ENCODE assay signal across 11 mouse cellular contexts in genomic region chr13:55177903-55178496, GRCm38 (mm10). TPM values are rescaled to one million over a fixed set of nuclear protein-coding genes. Genes with fewer than 3 reads are reported as not detected.
DNase-seq lines count a peak whose midpoint lies in the region; ATAC-seq and TF ChIP-seq lines count a peak whose summit lies in the region.
"Had no signal": no experiment of that assay in that cellular context is flagged by ENCODE, and none has a peak within 500 bp of the region (broad histone marks: within the 10 kb centered on the region; RNA-seq: fewer than 3 reads in every experiment).

No protein-coding gene starts in this region.

- no peak for TF ChIP-seq POLR2A in heart, adult 2 months (IDR thresholded peaks at IDR 0.05; ENCODE audit: insufficient read depth, low read depth, low read length)
- no peak for TF ChIP-seq POLR2A in cortical plate, adult 2 months (IDR thresholded peaks at IDR 0.05; ENCODE audit: extremely low read depth, insufficient read depth, low read length)

- intact Hi-C loops in heart, adult 2 months (cut with DNase I): loop anchor here (1.0 to 2.0 kb wide), 3 partner anchors 42 to 379 kb away; partner anchors contain the start of gene Zfp346

- no peaks in the 10 kb centered on the region for H3K9me3 ChIP-seq in heart, embryonic 10.5 days
- no peaks in the 10 kb centered on the region for H3K9me3 ChIP-seq in lung, postnatal 0 days (ENCODE audit: low read length)
- no peaks in the 10 kb centered on the region for H3K9me3 ChIP-seq in midbrain, embryonic 15.5 days

- peak; percentile 57 to 66 for DNase-seq in heart, adult 2 months
- DNase-seq in heart, embryonic 10.5 days (ENCODE audit: low spot score): no peak
- DNase-seq in lung, postnatal 0 days (ENCODE audit: low spot score): no peak
- DNase-seq in lung, postnatal 36 days: no peak
- no peak for DNase-seq in frontal cortex, postnatal 25 days (ENCODE audit: low spot score in 2 of 2)
- no peak for DNase-seq in thymus, adult 18-20 months

- no peaks in the 10 kb centered on the region; the same call in 1 of the 2 replicates for H3K4me1 ChIP-seq in heart, adult 2 months (ENCODE audit: control insufficient read depth, insufficient read depth, low read length)
- peaks cover 6% of the 10 kb centered on the region; the same call in 1 of the 2 replicates for H3K4me1 ChIP-seq in heart, embryonic 10.5 days
- H3K4me1 ChIP-seq in lung, postnatal 0 days (ENCODE audit: insufficient read depth, low read depth, low read length): no peaks in the 10 kb centered on the region
- H3K4me1 ChIP-seq in cortical plate, adult 2 months (ENCODE audit: control insufficient read depth, insufficient read depth, low read length): no peaks in the 10 kb centered on the region
- H3K4me1 ChIP-seq in midbrain, embryonic 15.5 days: peaks cover 10% of the 10 kb centered on the region

- no peaks in the 10 kb centered on the region for H3K36me3 ChIP-seq in heart, adult 2 months (ENCODE audit: control insufficient read depth, insufficient read depth, low read length)
- H3K36me3 ChIP-seq in heart, embryonic 10.5 days: no peaks in the 10 kb centered on the region
- no peaks in the 10 kb centered on the region for H3K36me3 ChIP-seq in lung, postnatal 0 days (ENCODE audit: insufficient read depth, low read length)
- H3K36me3 ChIP-seq in midbrain, embryonic 15.5 days (replicated peaks): no peaks in the 10 kb centered on the region

- TF ChIP-seq CTCF in heart, adult 2 months (IDR thresholded peaks at IDR 0.05): peak; percentile 63
- peak; percentile 66 for TF ChIP-seq CTCF in lung, postnatal 0 days (IDR thresholded peaks at IDR 0.05)
- TF ChIP-seq CTCF in cortical plate, adult 2 months (IDR thresholded peaks at IDR 0.05; ENCODE audit: extremely low read depth, insufficient read depth, low read length): 0 out of 2 replicates have a peak, but pooled peaks have one; percentile 22

- 60% methylated on average over 4 of the region's 4 CpGs for WGBS in heart, adult 2 months
- 66% methylated on average over 4 of the region's 4 CpGs for WGBS in heart, embryonic 10.5 days
- 60% methylated on average over 4 of the region's 4 CpGs for WGBS in lung, postnatal 0 days
- 65% methylated on average over 4 of the region's 4 CpGs for WGBS in midbrain, embryonic 15.5 days

- TF ChIP-seq EP300 in heart, adult 2 months (IDR thresholded peaks at IDR 0.05; ENCODE audit: insufficient read depth, low read depth, low read length): no peak
- TF ChIP-seq EP300 in lung, postnatal 0 days (IDR thresholded peaks at IDR 0.05): no peak

- H3K27ac ChIP-seq in heart, adult 2 months: peak overlapping the region; percentile 28; the same call in 1 of the 2 replicates
- no peak overlapping the region for H3K27ac ChIP-seq in heart, embryonic 10.5 days
- no peak overlapping the region for H3K27ac ChIP-seq in lung, postnatal 0 days (ENCODE audit: low read length)
- H3K27ac ChIP-seq in cortical plate, adult 2 months (ENCODE audit: insufficient read depth, low read length): no peak overlapping the region
- 0 out of 2 replicates have a peak overlapping the region, but pooled peaks have one; percentile 4 for H3K27ac ChIP-seq in midbrain, embryonic 15.5 days

- H3K4me2 ChIP-seq in lung, postnatal 0 days (replicated peaks; ENCODE audit: low read depth, low read length): no peak overlapping the region
- no peak overlapping the region for H3K4me2 ChIP-seq in midbrain, embryonic 15.5 days

- no peak overlapping the region for H3K4me3 ChIP-seq in heart, adult 2 months
- H3K4me3 ChIP-seq in heart, embryonic 10.5 days: no peak overlapping the region
- H3K4me3 ChIP-seq in lung, postnatal 0 days (ENCODE audit: low read depth, low read length): no peak overlapping the region
- H3K4me3 ChIP-seq in cortical plate, adult 2 months (ENCODE audit: insufficient read depth, low read length): no peak overlapping the region
- H3K4me3 ChIP-seq in midbrain, embryonic 15.5 days: no peak overlapping the region

- no peaks in the 10 kb centered on the region for H3K79me2 ChIP-seq in heart, adult 2 months (replicated peaks; ENCODE audit: control insufficient read depth, insufficient read depth, low read length)

- no peak for ATAC-seq in lung, postnatal 0 days
- no peak for ATAC-seq in midbrain, embryonic 15.5 days (replicated peaks)

- H3K9ac ChIP-seq in heart, adult 2 months (ENCODE audit: low read depth, low read length): no peak overlapping the region
- no peak overlapping the region for H3K9ac ChIP-seq in lung, postnatal 0 days (replicated peaks; ENCODE audit: low read depth)
- H3K9ac ChIP-seq in midbrain, embryonic 15.5 days: no peak overlapping the region

- no peaks in the 10 kb centered on the region for H3K27me3 ChIP-seq in heart, adult 2 months (ENCODE audit: control insufficient read depth, insufficient read depth, low read length)
- H3K27me3 ChIP-seq in heart, embryonic 10.5 days (ENCODE audit: insufficient read depth, poor library complexity, severe bottlenecking): 0 out of 2 replicates have a peak, but pooled peaks cover 5% of the 10 kb centered on the region
- H3K27me3 ChIP-seq in lung, postnatal 0 days (replicated peaks; ENCODE audit: insufficient read depth, low read length): no peaks in the 10 kb centered on the region
- no peaks in the 10 kb centered on the region for H3K27me3 ChIP-seq in midbrain, embryonic 15.5 days (replicated peaks)

RNA-seq across cellular contexts. Expression of gene Fgfr4, which starts 25.6 kb away (rescaled TPM):
- total RNA-seq in heart, adult 2 months (2021): under 1 TPM; 0.07 to 0.21 TPM
- polyA plus RNA-seq in heart, adult 2 months (2012; rRNA removed): 0.21 and 0.70 TPM in 2 replicates
- polyA plus RNA-seq in heart, embryonic 10.5 days (2016; fragmentation: Nextera tagmentation; extraction: Ambion mirVana): 0.46 and 3.5 TPM in 2 replicates
- 18.9 and 19.3 TPM in 2 replicates for polyA plus RNA-seq in lung, postnatal 0 days (2015; fragmentation: Nextera tagmentation; extraction: Ambion mirVana)
- polyA plus RNA-seq in cortical plate, adult 2 months (2012; rRNA removed): 0.08 and 0.10 TPM in 2 replicates
- 0.37 and 0.50 TPM in 2 replicates for polyA plus RNA-seq in midbrain, embryonic 15.5 days (2015; fragmentation: Nextera tagmentation; extraction: Ambion mirVana)

RNA-seq across cellular contexts. Expression of gene Nsd1, which starts 31.6 kb away (rescaled TPM):
- total RNA-seq in heart, adult 2 months (2021): 10 to 100 TPM; 52.5 to 55.8 TPM
- polyA plus RNA-seq in heart, adult 2 months (2012; rRNA removed): 11.0 and 18.4 TPM in 2 replicates
- 51.0 and 58.4 TPM in 2 replicates for polyA plus RNA-seq in heart, embryonic 10.5 days (2016; fragmentation: Nextera tagmentation; extraction: Ambion mirVana)
- 52.4 and 55.7 TPM in 2 replicates for polyA plus RNA-seq in lung, postnatal 0 days (2015; fragmentation: Nextera tagmentation; extraction: Ambion mirVana)
- polyA plus RNA-seq in cortical plate, adult 2 months (2012; rRNA removed): 37.4 and 38.0 TPM in 2 replicates
- polyA plus RNA-seq in midbrain, embryonic 15.5 days (2015; fragmentation: Nextera tagmentation; extraction: Ambion mirVana): 59.1 and 64.3 TPM in 2 replicates

RNA-seq across cellular contexts. Expression of gene Gm17617, which starts 44.7 kb away (rescaled TPM):
- not detected for total RNA-seq in heart, adult 2 months (2021)
- not detected in 2 replicates for polyA plus RNA-seq in heart, adult 2 months (2012; rRNA removed)
- not detected in 2 replicates for polyA plus RNA-seq in heart, embryonic 10.5 days (2016; fragmentation: Nextera tagmentation; extraction: Ambion mirVana)
- polyA plus RNA-seq in lung, postnatal 0 days (2015; fragmentation: Nextera tagmentation; extraction: Ambion mirVana): not detected in 2 replicates
- polyA plus RNA-seq in cortical plate, adult 2 months (2012; rRNA removed): not detected in 2 replicates
- polyA plus RNA-seq in midbrain, embryonic 15.5 days (2015; fragmentation: Nextera tagmentation; extraction: Ambion mirVana): not detected in 2 replicates
- polyA plus RNA-seq: heart, embryonic 16.5 days; liver, embryonic 16.5 days; neural tube, embryonic 14.5 days had no signal

Comparison
In these comparisons a context has a peak if more than half of its experiments do, and no peak if none do; other contexts are left out.
1. DNase-seq: peak in heart, adult 2 months (2 of 2); none in heart, embryonic 10.5 days (single experiment), lung, postnatal 0 days (single experiment), lung, postnatal 36 days (single experiment), frontal cortex, postnatal 25 days (0 of 2) and thymus, adult 18-20 months (0 of 2).
2. H3K27ac ChIP-seq: peak in heart, adult 2 months (single experiment) and midbrain, embryonic 15.5 days (single experiment); none in heart, embryonic 10.5 days (single experiment), lung, postnatal 0 days (single experiment) and cortical plate, adult 2 months (single experiment).
3. Peak in every context shown above with its lines, with median percentiles within 50 percentile points of each other: CTCF ChIP-seq.